ENCODE assay signal across 7 mouse cellular contexts in genomic region chr8:120040861-120041260, GRCm38 (mm10). TPM values are rescaled to one million over a fixed set of nuclear protein-coding genes. Genes with fewer than 3 reads are reported as not detected.
A peak's percentile ranks its signal among the peaks of the same experiment; 100 is the strongest.
DNase-seq lines count a peak whose midpoint lies in the region; ATAC-seq and TF ChIP-seq lines count a peak whose summit lies in the region.

No protein-coding gene starts in this region.

- no peak overlapping the region for H3K4me3 ChIP-seq in C2C12 (ENCODE audit: insufficient read depth, poor library complexity, severe bottlenecking)
- H3K4me3 ChIP-seq in liver, embryonic 13.5 days (replicated peaks) = no peak overlapping the region
- no peak overlapping the region for H3K4me3 ChIP-seq in embryonic facial prominence, embryonic 10.5 days
- H3K4me3 ChIP-seq in hindbrain, embryonic 10.5 days = no peak overlapping the region

- no peak for TF ChIP-seq CTCF in C2C12 (IDR thresholded peaks at IDR 0.05; ENCODE audit: control insufficient read depth, insufficient read depth, insufficient read length)

- peaks cover 28% of the 10 kb centered on the region for H3K4me1 ChIP-seq in liver, embryonic 13.5 days (replicated peaks)
- peaks cover 54% of the 10 kb centered on the region for H3K4me1 ChIP-seq in embryonic facial prominence, embryonic 10.5 days
- peaks cover 46% of the 10 kb centered on the region for H3K4me1 ChIP-seq in hindbrain, embryonic 10.5 days (replicated peaks)

- H3K79me3 ChIP-seq in C2C12 (ENCODE audit: low read depth) = no peaks in the 10 kb centered on the region

- H3K9ac ChIP-seq in liver, embryonic 13.5 days = no peak overlapping the region

- 13% methylated on average over 1 of the region's 1 CpGs for WGBS in liver, embryonic 13.5 days (ENCODE audit: insufficient replicate concordance)
- 49% methylated on average over 1 of the region's 1 CpGs for WGBS in embryonic facial prominence, embryonic 10.5 days
- WGBS in hindbrain, embryonic 10.5 days = 61% methylated on average over 1 of the region's 1 CpGs

- no peak overlapping the region for H3K27ac ChIP-seq in liver, embryonic 13.5 days
- no peak overlapping the region for H3K27ac ChIP-seq in embryonic facial prominence, embryonic 10.5 days (replicated peaks)
- H3K27ac ChIP-seq in hindbrain, embryonic 10.5 days = no peak overlapping the region

- no peaks in the 10 kb centered on the region for H3K36me3 ChIP-seq in C2C12 (ENCODE audit: control insufficient read depth, insufficient read depth)
- no peaks in the 10 kb centered on the region for H3K36me3 ChIP-seq in liver, embryonic 13.5 days
- H3K36me3 ChIP-seq in embryonic facial prominence, embryonic 10.5 days (replicated peaks) = no peaks in the 10 kb centered on the region
- no peaks in the 10 kb centered on the region for H3K36me3 ChIP-seq in hindbrain, embryonic 10.5 days

- H3K27me3 ChIP-seq in C2C12 (ENCODE audit: control insufficient read depth, insufficient read depth, insufficient read length) = no peaks in the 10 kb centered on the region
- H3K27me3 ChIP-seq in liver, embryonic 13.5 days = 0 out of 2 replicates have a peak, but pooled peaks cover 4% of the 10 kb centered on the region
- no peaks in the 10 kb centered on the region for H3K27me3 ChIP-seq in embryonic facial prominence, embryonic 10.5 days (replicated peaks; ENCODE audit: low read depth, poor library complexity, severe bottlenecking)
- no peaks in the 10 kb centered on the region for H3K27me3 ChIP-seq in hindbrain, embryonic 10.5 days (ENCODE audit: insufficient read depth, poor library complexity, severe bottlenecking)

- H3K4me2 ChIP-seq in liver, embryonic 13.5 days = no peak overlapping the region

- no peaks in the 10 kb centered on the region for H3K9me3 ChIP-seq in liver, embryonic 13.5 days (replicated peaks)
- no peaks in the 10 kb centered on the region for H3K9me3 ChIP-seq in embryonic facial prominence, embryonic 10.5 days
- H3K9me3 ChIP-seq in hindbrain, embryonic 10.5 days = no peaks in the 10 kb centered on the region

- H3ac ChIP-seq in C2C12 (ENCODE audit: control insufficient read depth, insufficient read length, low read depth) = no peak overlapping the region

- peak; percentile 61 for ATAC-seq in liver, embryonic 13.5 days (ENCODE audit: low read depth)

- DNase-seq in 3T3-L1 (ENCODE audit: low read depth, low spot score) = peak; percentile 51
- peak; percentile 70 to 78 for DNase-seq in heart, postnatal 10 days
- DNase-seq in liver, embryonic 13.5 days = no peak
- peak; percentile 47 for DNase-seq in telencephalon, adult 2 months (ENCODE audit: low read depth, low spot score)
- no peak for DNase-seq in embryonic facial prominence, embryonic 10.5 days (ENCODE audit: low spot score)
- no peak for DNase-seq in hindbrain, embryonic 10.5 days (ENCODE audit: low spot score)

- no peaks in the 10 kb centered on the region for H3K79me2 ChIP-seq in C2C12 (ENCODE audit: control insufficient read depth, insufficient read depth)

- intact Hi-C loops in heart, postnatal 10 days (cut with DNase I) = no loop called here

TF ChIP-seq in C2C12, 6 proteins besides CTCF, POLR2A, EP300 and RAD21:
- TF ChIP-seq CEBPB (IDR thresholded peaks at IDR 0.05; ENCODE audit: low read depth) = peak; percentile 79
- TF ChIP-seq MYOD1 (IDR thresholded peaks at IDR 0.05; ENCODE audit: control insufficient read depth, insufficient read length, low read depth) = no peak

RNA-seq across cellular contexts. Expression of gene Crispld2, which starts 48.6 kb away (rescaled TPM):
- polyA plus RNA-seq in C2C12 (2012; fragmentation: generic; extraction: Trizol) = 0.13 TPM
- 10 to 100 TPM; 10.6 to 14.8 TPM for total RNA-seq in heart, postnatal 10 days (2021)
- polyA plus RNA-seq in liver, embryonic 13.5 days (2015; fragmentation: Nextera tagmentation; extraction: Ambion mirVana) = 0.74 and 0.80 TPM in 2 replicates
- 6.1 and 6.5 TPM in 2 replicates for polyA plus RNA-seq in embryonic facial prominence, embryonic 10.5 days (2016; fragmentation: Nextera tagmentation; extraction: Ambion mirVana)
- polyA plus RNA-seq in hindbrain, embryonic 10.5 days (2016; fragmentation: Nextera tagmentation; extraction: Ambion mirVana) = 3.8 and 4.6 TPM in 2 replicates

Comparison
In these comparisons a context has a peak if more than half of its experiments do, and no peak if none do; other contexts are left out.
1. DNase-seq: peak in 3T3-L1 (single experiment), heart, postnatal 10 days (2 of 2) and telencephalon, adult 2 months (single experiment); none in liver, embryonic 13.5 days (single experiment), embryonic facial prominence, embryonic 10.5 days (single experiment) and hindbrain, embryonic 10.5 days (single experiment).